9 mouse cellular contexts compared by ENCODE assay signal in the genomic region with DNA sequence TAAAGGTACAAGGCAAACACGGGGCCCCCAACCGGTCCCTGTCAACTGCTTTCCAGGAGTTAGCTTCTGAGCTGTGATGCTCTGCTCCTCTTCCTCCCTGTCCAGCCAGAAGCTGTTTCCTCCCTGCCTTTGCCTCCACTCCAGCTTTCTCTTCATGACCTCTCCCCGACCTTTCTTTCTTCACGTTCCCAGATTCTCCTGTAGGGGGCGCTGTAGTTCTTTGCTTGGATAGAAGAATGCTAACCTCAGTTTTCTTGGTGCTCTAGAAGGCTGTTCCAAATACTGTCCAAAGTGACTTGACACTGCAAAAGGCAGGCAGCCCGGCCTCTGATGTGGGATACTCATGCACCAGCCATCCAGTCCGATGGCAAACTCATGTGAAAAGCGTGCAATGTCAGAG.
DNase-seq lines count a peak whose midpoint lies in the region; ATAC-seq and TF ChIP-seq lines count a peak whose summit lies in the region.
"Had no signal": no experiment of that assay in that cellular context is flagged by ENCODE, and none has a peak within 500 bp of the region (broad histone marks: within the 10 kb centered on the region; RNA-seq: fewer than 3 reads in every experiment).

No protein-coding gene starts in this region.

- H3K9me3 ChIP-seq in hindbrain, embryonic 14.5 days (ENCODE audit: control insufficient read depth, low read length): no peaks in the 10 kb centered on the region
- no peaks in the 10 kb centered on the region for H3K9me3 ChIP-seq in hindbrain, embryonic 13.5 days
- peaks cover 4% of the 10 kb centered on the region; the same call in 1 of the 2 replicates for H3K9me3 ChIP-seq in embryonic facial prominence, embryonic 10.5 days
- no peaks in the 10 kb centered on the region for H3K9me3 ChIP-seq in midbrain, postnatal 0 days (ENCODE audit: low read length)
- H3K9me3 ChIP-seq: embryonic facial prominence, embryonic 12.5 days had no signal

- DNase-seq in hindbrain, embryonic 14.5 days (ENCODE audit: low spot score): peak; percentile 74
- peak; percentile 59 for DNase-seq in adrenal gland, adult 8-10 months
- DNase-seq in embryonic facial prominence, embryonic 10.5 days (ENCODE audit: low spot score): peak; percentile 80
- DNase-seq in heart, postnatal 36 days: peak; percentile 83 to 86
- peak; percentile 18 to 22 for DNase-seq in left cerebral cortex, adult 8-10 months (ENCODE audit: low spot score in 2 of 2)
- DNase-seq in midbrain, postnatal 0 days (ENCODE audit: low spot score): peak; percentile 76
- DNase-seq in testis, postnatal 14 days (ENCODE audit: low spot score): peak; percentile 70

- no peak overlapping the region for H3K9ac ChIP-seq in hindbrain, embryonic 14.5 days
- no peak overlapping the region for H3K9ac ChIP-seq in hindbrain, embryonic 13.5 days
- no peak overlapping the region for H3K9ac ChIP-seq in midbrain, postnatal 0 days (replicated peaks; ENCODE audit: low read length, poor library complexity, severe bottlenecking)
- H3K9ac ChIP-seq: embryonic facial prominence, embryonic 12.5 days had no signal

- WGBS in hindbrain, embryonic 14.5 days: 27% methylated on average over 8 of the region's 8 CpGs
- WGBS in hindbrain, embryonic 13.5 days: 31% methylated on average over 8 of the region's 8 CpGs
- 29% methylated on average over 8 of the region's 8 CpGs for WGBS in embryonic facial prominence, embryonic 10.5 days
- 27% methylated on average over 8 of the region's 8 CpGs for WGBS in midbrain, postnatal 0 days

- H3K36me3 ChIP-seq in hindbrain, embryonic 14.5 days (replicated peaks; ENCODE audit: control insufficient read depth, insufficient read depth): no peaks in the 10 kb centered on the region
- H3K36me3 ChIP-seq in hindbrain, embryonic 13.5 days: no peaks in the 10 kb centered on the region
- no peaks in the 10 kb centered on the region for H3K36me3 ChIP-seq in embryonic facial prominence, embryonic 10.5 days (replicated peaks)
- H3K36me3 ChIP-seq in midbrain, postnatal 0 days (ENCODE audit: insufficient read depth, low read length): no peaks in the 10 kb centered on the region
- H3K36me3 ChIP-seq: embryonic facial prominence, embryonic 12.5 days had no signal

- TF ChIP-seq CTCF in midbrain, postnatal 0 days (IDR thresholded peaks at IDR 0.05): peak; percentile 88

- H3K4me2 ChIP-seq in hindbrain, embryonic 14.5 days (replicated peaks): no peak overlapping the region
- H3K4me2 ChIP-seq in hindbrain, embryonic 13.5 days: no peak overlapping the region
- no peak overlapping the region for H3K4me2 ChIP-seq in midbrain, postnatal 0 days (ENCODE audit: low read depth, low read length, poor library complexity, severe bottlenecking)
- H3K4me2 ChIP-seq: embryonic facial prominence, embryonic 12.5 days had no signal

- no peak overlapping the region for H3K4me3 ChIP-seq in hindbrain, embryonic 14.5 days (replicated peaks; ENCODE audit: low read length)
- no peak overlapping the region for H3K4me3 ChIP-seq in hindbrain, embryonic 13.5 days
- no peak overlapping the region for H3K4me3 ChIP-seq in embryonic facial prominence, embryonic 10.5 days
- no peak overlapping the region for H3K4me3 ChIP-seq in midbrain, postnatal 0 days (ENCODE audit: low read depth, low read length)
- H3K4me3 ChIP-seq: embryonic facial prominence, embryonic 12.5 days had no signal

- intact Hi-C loops in heart, postnatal 36 days (cut with DNase I): loop anchor here (2.0 to 5.0 kb wide), 4 partner anchors 106 to 431 kb away; a partner anchor contains a TSS

- no peak for ATAC-seq in hindbrain, embryonic 14.5 days (ENCODE audit: low FRiP score)
- no peak for ATAC-seq in hindbrain, embryonic 13.5 days (ENCODE audit: low FRiP score)
- no peak for ATAC-seq in midbrain, postnatal 0 days (ENCODE audit: low FRiP score)

- no peaks in the 10 kb centered on the region for H3K4me1 ChIP-seq in hindbrain, embryonic 14.5 days (replicated peaks; ENCODE audit: control insufficient read depth, insufficient read depth, low read length)
- no peaks in the 10 kb centered on the region; the same call in 1 of the 2 replicates for H3K4me1 ChIP-seq in hindbrain, embryonic 13.5 days (replicated peaks)
- no peaks in the 10 kb centered on the region; the same call in 1 of the 2 replicates for H3K4me1 ChIP-seq in embryonic facial prominence, embryonic 10.5 days
- H3K4me1 ChIP-seq in midbrain, postnatal 0 days (ENCODE audit: insufficient read depth, low read length): no peaks in the 10 kb centered on the region
- H3K4me1 ChIP-seq: embryonic facial prominence, embryonic 12.5 days had no signal

- no peak overlapping the region for H3K27ac ChIP-seq in hindbrain, embryonic 14.5 days
- no peak overlapping the region for H3K27ac ChIP-seq in hindbrain, embryonic 13.5 days
- H3K27ac ChIP-seq in embryonic facial prominence, embryonic 10.5 days (replicated peaks): no peak overlapping the region
- no peak overlapping the region for H3K27ac ChIP-seq in midbrain, postnatal 0 days (ENCODE audit: low read depth, low read length)
- H3K27ac ChIP-seq: embryonic facial prominence, embryonic 12.5 days had no signal

- H3K27me3 ChIP-seq in hindbrain, embryonic 14.5 days (ENCODE audit: control insufficient read depth, insufficient read depth, low read length): no peaks in the 10 kb centered on the region
- no peaks in the 10 kb centered on the region for H3K27me3 ChIP-seq in hindbrain, embryonic 13.5 days
- no peaks in the 10 kb centered on the region for H3K27me3 ChIP-seq in embryonic facial prominence, embryonic 10.5 days (replicated peaks; ENCODE audit: low read depth, poor library complexity, severe bottlenecking)
- no peaks in the 10 kb centered on the region for H3K27me3 ChIP-seq in midbrain, postnatal 0 days (ENCODE audit: insufficient read depth, low read length)
- H3K27me3 ChIP-seq: embryonic facial prominence, embryonic 12.5 days had no signal

Comparison
In these comparisons a context has a peak if more than half of its experiments do, and no peak if none do; other contexts are left out.
1. DNase-seq: peak in every context shown above with its lines; median percentile 84 in heart, postnatal 36 days; 80 in embryonic facial prominence, embryonic 10.5 days; 76 in midbrain, postnatal 0 days; 74 in hindbrain, embryonic 14.5 days; 70 in testis, postnatal 14 days; 59 in adrenal gland, adult 8-10 months; 20 in left cerebral cortex, adult 8-10 months.